Mouse (Mus musculus) neutrophil, adult 5-6 weeks (primary cell): Measurements from ENCODE around the gene Ppp1r37. TPM values are rescaled to one million over a fixed set of nuclear protein-coding genes. Genes with fewer than 3 reads are reported as not detected.
"Not testable (repeated sequence)": the region's sequence is repeated elsewhere in the genome, so short reads cannot be mapped to it uniquely, and the experiment has no call there.

Experiments
- ATAC-seq: fragments of 151-379, 151-347 bp; 2 replicates; pipeline ENCODE4 v1.8.0; 2017; ENCODE audit warnings: mild to moderate bottlenecking, moderate TSS enrichment; ENCODE audit not compliant: insufficient number of reproducible peaks, poor library complexity, low FRiP score, severe bottlenecking; ENCODE audit errors: extremely low read depth
- total RNA-seq: library from RNA; stranded (forward); fragments of 200-1000 nt; gene quantifications from 2 replicates; pipeline ENCODE4 v1.2.3, GENCODE M21; 2017

The Ppp1r37 gene
- total RNA-seq, 1 experiment from 2014 or later = 29.9 TPM

- no peak for ATAC-seq
Observed at GRCm38 (mm10) chr7:19546007-19546406, 16.9 kb downstream of the Ppp1r37 start.

DNA sequence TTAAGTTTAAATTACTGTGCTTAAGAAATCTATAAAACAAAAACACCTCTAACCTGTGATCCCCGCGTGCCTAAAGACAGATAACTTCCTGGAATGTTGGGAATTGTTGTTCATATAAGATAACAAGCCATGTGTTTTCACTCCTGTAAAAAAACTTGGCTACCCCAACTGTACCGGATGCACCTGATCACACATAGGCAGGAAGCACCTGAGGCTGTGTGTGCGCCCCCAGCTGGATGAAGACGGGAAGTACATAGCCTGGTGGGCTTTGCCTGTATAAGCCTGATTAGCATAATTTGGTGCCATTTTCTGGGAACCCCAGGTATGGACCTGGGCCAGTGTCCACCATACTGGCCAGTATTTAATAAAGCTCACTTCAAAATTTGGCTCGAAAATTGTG is 19.3 kb downstream of the Ppp1r37 start:
- peak; percentile 53; the same call in 1 of the 2 replicates for ATAC-seq

DNA sequence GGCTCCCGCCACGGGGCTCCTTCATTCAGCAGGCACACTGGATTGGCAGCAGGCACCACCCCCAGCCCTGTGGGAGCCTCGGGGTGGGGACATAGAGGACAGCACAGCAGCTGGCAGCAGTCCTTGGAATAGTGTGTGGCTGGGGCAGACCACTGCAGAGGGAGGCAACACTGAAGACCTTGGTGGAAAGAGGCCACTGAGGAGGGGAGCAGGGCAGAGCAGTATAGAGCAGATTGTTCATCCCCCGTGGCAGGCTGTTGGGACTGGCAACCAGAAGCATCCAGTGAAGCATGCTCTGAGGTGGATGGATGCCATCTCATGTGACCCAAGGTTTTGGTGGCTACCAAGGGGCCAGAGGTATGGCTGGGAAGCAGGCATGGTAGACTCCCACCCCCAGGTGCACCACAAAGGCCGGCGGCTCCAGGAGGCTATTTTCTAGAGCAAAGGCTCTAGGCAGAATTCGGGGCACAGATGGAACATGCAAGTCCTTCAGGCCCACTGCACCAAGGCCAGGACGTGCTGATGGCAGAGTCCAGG is 20.7 kb downstream of the Ppp1r37 start:
- no peak for ATAC-seq

GRCm38 (mm10) chr7:19541681-19542154 is 21.2 kb downstream of the Ppp1r37 start:
- ATAC-seq = no peak

GRCm38 (mm10) chr7:19540771-19541566 is 21.9 kb downstream of the Ppp1r37 start:
- ATAC-seq = no peak

DNA sequence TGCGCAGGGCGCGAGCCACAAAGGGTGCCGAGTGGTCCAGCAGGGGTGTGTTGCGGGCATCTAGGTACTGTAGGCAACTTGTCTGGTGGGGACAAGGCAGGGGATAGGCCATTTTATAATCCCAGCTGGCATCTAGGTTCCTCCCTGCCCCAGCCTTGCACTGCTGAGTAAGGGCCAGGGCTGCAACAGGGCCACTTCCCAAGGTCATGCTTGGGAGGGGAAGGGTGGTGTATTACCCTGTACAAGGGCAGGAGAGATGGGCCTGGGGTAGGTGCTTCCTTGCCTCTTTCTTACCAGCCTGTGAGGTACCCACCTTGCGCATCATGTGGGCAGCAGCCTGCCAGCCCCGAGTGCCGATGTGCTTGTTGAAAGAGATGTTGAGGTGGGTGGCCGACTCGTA is 28.2 kb downstream of the Ppp1r37 start:
- no peak for ATAC-seq

DNA sequence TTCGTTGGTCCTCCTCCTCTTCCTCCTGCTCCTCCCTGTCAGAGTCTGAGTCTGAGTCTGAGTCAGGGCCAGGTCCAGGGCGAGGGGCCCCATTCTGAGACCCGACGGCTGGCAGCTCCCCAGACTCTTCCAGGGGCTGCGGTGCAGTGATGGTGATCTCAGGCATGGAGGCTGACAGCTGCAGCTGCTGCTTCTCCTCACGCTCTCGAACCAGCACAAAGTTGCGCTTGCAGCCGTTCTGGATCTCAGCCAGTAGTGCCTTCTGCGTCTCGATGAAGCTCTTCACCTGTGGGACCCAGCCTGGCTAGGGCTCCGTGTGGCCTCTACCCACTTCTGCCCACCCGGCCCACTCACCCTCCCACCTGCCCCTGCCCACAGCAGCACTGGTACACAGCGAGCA is 30.6 kb downstream of the Ppp1r37 start:
- ATAC-seq = no peak

GRCm38 (mm10) chr7:19531077-19531476 is 31.8 kb downstream of the Ppp1r37 start:
- ATAC-seq = no peak

DNA sequence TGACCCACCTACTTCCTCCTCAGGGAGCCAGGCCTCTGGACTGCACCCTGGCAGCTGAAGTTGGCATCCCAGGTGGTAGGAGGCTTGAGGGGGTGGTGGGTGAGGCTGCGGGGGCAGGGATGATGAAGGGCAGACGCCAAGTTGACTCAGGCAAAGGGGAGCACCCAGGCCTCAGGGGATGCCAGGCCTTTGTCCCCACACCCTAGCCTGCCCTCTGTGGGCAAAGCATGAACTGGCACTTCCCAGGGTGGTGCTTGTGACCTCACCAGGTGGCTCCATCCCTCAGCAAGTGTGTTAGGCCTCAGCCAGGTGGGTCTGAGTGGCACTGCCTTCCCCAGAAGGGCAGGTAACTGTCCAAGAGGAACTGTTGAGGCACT is 37.8 kb downstream of the Ppp1r37 start:
- ATAC-seq = no peak

- no peak for ATAC-seq
Observed at GRCm38 (mm10) chr7:19524420-19525104, 38.3 kb downstream of the Ppp1r37 start.

DNA sequence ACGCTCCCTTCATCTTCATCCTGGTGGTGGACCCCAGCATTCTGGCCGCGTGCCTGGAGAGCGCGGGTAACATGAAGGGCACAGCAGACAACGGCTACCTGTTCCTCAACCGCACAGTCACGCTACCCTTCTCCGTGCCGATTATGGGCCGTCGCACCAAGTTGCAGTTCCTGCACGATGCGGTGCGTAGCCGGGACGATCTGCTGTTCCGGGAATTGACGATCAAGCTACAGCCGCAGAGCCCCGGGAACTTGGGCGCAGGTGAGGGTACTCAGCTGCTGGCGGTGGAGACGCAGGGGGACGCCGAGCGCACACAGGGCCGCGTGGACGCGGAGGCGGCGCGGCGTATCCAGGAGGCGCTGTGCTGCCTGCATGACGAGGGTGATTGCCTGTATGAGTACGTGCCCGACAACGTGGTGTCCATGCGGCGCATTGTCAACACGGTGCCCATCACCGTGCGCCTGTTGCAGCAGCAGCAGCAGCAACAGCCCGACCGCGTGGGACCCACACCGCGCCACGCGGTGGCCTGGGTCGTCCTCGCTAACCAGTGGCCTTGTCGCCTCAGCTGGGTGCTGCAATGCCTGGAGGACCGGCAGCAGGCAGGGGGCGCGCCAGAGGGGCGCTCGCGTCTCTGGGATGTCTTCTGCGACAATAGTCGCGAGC is 39.0 kb downstream of the Ppp1r37 start:
- no peak for ATAC-seq

- no peak for ATAC-seq
Observed at GRCm38 (mm10) chr7:19523017-19523756, 39.7 kb downstream of the Ppp1r37 start.

DNA sequence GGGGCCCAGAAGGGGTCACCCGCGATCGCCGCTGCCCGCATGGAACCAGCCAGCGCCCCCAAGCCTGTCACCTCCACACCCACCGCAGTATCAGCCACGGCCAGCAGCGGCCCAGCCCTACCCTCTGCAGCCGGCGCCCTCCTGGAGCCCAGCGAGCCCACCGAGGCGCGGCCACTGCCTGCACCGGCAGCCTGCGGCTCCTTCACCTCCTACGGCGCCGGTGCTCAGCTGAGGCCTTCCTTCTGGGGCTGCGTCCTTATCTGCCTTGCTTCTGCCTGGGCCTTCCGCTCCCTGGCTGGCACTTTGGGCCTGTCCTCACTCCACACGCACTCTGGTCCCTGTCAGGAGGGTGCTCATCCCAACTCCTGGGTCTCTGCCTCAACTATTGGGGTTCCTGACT is 42.8 kb downstream of the Ppp1r37 start:
- no peak for ATAC-seq

DNA sequence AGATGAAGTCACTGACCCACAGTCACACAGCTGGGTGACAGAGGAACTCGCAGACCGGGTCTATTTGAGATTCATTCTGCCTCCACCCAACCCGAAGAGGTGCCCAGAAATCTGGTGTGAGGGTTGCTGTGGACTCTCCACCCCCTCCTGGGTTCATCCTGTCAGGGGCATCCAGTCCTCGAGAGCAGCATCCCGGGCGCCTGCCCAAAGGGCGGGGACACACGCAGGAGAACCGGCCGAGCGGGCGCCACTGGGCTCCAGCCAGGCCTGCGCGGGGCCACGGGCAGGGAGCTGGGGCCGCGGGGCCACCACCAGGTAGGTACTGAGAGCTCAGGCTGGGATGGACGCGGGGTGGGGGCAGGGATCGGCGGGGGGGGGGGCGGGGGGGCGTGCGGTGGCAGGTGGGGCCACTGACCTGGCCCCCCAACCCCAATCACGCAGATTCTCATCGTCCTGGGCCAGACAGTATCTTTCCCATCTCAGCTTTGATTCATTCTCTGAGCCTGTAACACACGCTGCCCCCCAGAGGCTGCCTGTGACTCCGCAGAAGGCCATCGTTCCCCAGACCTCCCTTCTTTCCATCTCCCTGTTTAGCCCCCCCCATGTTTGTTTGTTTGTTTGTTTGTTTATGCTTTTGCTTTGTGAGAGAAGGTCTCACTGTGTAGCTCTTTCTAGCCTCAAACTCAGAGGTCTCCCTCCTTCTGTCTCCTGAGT is 45.1 kb downstream of the Ppp1r37 start, which contains the start of gene Nkpd1:
TSS of gene Nkpd1 (plus strand) at position 187 of the 714 bp plus-strand sequence.
- no peak for ATAC-seq

DNA sequence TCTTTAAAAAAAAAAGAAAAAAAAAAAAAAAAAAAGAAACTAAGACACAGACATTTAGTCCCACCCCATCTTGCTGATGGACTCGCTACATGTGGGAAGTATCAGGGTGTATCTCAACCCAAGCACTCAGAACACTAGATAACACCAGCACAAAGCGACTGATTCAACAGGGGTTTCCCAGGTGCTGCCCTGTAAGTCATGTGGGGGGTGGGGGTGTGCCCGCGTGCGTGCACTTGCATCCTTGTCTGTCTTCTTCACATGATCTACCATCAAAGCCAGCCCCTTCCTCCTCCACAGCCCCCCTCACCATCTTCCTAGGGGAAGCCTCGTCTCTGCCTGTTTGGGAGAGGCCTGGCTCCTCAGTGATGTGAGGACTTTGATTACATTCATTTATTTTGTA is 50.5 kb downstream of the Ppp1r37 start:
- ATAC-seq = no peak

DNA sequence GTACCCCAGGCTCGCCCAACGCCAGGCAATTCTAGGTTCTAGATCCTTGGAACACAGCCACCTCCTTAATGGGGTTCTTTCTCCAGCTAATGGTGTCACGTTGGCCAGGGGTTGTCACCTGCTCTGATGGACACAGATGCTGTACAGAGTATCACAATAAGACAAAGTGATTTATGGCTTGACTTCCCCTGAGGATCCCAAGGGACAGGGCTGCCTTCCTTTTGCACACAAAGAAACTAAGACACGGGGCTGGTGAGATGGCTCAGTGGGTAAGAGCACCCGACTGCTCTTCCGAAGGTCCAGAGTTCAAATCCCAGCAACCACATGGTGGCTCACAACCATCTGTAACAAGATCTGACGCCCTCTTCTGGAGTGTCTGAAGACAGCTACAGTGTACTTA is 50.9 kb downstream of the Ppp1r37 start:
- not testable (repeated sequence) for ATAC-seq

DNA sequence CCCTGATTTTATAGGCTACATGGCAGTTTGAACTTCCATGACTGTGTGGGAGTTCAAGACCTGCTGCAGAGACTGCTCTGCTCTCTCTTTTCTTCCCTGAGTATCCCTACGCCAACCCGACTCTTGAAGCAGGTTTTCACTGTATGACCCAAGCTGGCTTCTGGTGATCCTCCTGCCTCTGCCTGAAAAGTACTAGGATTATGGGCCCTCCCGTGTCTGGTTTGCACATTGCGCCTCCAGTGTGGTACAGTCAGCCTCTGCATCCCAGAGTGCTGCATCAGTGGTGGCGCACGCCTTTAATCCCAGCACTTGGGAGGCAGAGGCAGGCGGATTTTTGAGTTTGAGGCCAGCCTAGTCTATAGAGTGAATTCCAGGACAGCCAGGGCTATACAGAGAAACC is 53.1 kb downstream of the Ppp1r37 start:
- no peak for ATAC-seq

- ATAC-seq = no peak; the same call in 1 of the 2 replicates
Observed at GRCm38 (mm10) chr7:19508924-19509568, 53.8 kb downstream of the Ppp1r37 start.
